Mouse (Mus musculus): Measurements from ENCODE around the gene Rap1a. TPM values are rescaled to one million over a fixed set of nuclear protein-coding genes. Genes with fewer than 3 reads are reported as not detected.

The Rap1a gene
- polyA plus RNA-seq, 1 experiment: 25.2 TPM

GRCm38 (mm10) chr3:105711741-105712140, 89.4 kb downstream of the Rap1a start:
- no peaks in the 10 kb centered on the region for H3K27me3 ChIP-seq (ENCODE audit: control insufficient read depth, insufficient read depth, insufficient read length)
- no peak overlapping the region for H3K4me2 ChIP-seq (ENCODE audit: low read depth)
- TF ChIP-seq MYOD1 (IDR thresholded peaks at IDR 0.05; ENCODE audit: control insufficient read depth in 1 of 3, insufficient read length in 2 of 3, low read depth in 2 of 3): no peak
- TF ChIP-seq SRF (IDR thresholded peaks at IDR 0.05; ENCODE audit: control insufficient read depth, insufficient read length, low read depth): no peak
- TF ChIP-seq POLR2A (IDR thresholded peaks at IDR 0.05; ENCODE audit: insufficient read length, low read depth): no peak
- TF ChIP-seq TCF3 (IDR thresholded peaks at IDR 0.05; ENCODE audit: insufficient read length, low read depth): no peak
- no peak for TF ChIP-seq CEBPB (IDR thresholded peaks at IDR 0.05; ENCODE audit: insufficient read depth, poor library complexity, severe bottlenecking)
- no peak for TF ChIP-seq TCF12 (IDR thresholded peaks at IDR 0.05; ENCODE audit: insufficient read depth, poor library complexity, severe bottlenecking)
- TF ChIP-seq POLR2AphosphoS2 (IDR thresholded peaks at IDR 0.05; ENCODE audit: insufficient read length, low read depth): no peak
- no peak for TF ChIP-seq MAX (IDR thresholded peaks at IDR 0.05; ENCODE audit: low read depth)
- TF ChIP-seq E2F4 (IDR thresholded peaks at IDR 0.05; ENCODE audit: insufficient read depth): no peak
- no peak for TF ChIP-seq MYOG (IDR thresholded peaks at IDR 0.05; ENCODE audit: control insufficient read depth in 1 of 3, insufficient read depth in 1 of 3, insufficient read length in 2 of 3, low read depth in 2 of 3)
- no peak for TF ChIP-seq REST (IDR thresholded peaks at IDR 0.05; ENCODE audit: insufficient read depth, insufficient read length)
- TF ChIP-seq USF1 (IDR thresholded peaks at IDR 0.05; ENCODE audit: low read depth): no peak
- H3ac ChIP-seq (ENCODE audit: control insufficient read depth, insufficient read length): no peak overlapping the region
- no peaks in the 10 kb centered on the region for H3K36me3 ChIP-seq (ENCODE audit: control insufficient read depth, insufficient read depth)
- H3K4me3 ChIP-seq: no peak overlapping the region
- peaks cover 6% of the 10 kb centered on the region for H3K79me2 ChIP-seq (ENCODE audit: control insufficient read depth, insufficient read depth)

- Histone ChIP-seq H3K79me2 (ENCODE audit: control insufficient read depth, insufficient read depth) (peaks cover 21% of the 10 kb centered on the region), H3K4me2 (ENCODE audit: low read depth) (peak overlapping the region; percentile 52), H3K36me3 (ENCODE audit: control insufficient read depth, insufficient read depth) (no peaks in the 10 kb centered on the region), H3K4me3 (no peak overlapping the region), H3K27me3 (ENCODE audit: control insufficient read depth, insufficient read depth, insufficient read length) (no peaks in the 10 kb centered on the region), H3ac (ENCODE audit: control insufficient read depth, insufficient read length) (no peak overlapping the region)
- TF ChIP-seq SRF (IDR thresholded peaks at IDR 0.05; ENCODE audit: control insufficient read depth, insufficient read length, low read depth) (no peak), MYOG (IDR thresholded peaks at IDR 0.05; ENCODE audit: control insufficient read depth in 1 of 3, insufficient read depth in 1 of 3, insufficient read length in 2 of 3, low read depth in 2 of 3) (peak in 1 of 3 experiments; percentile 64), MYOD1 (IDR thresholded peaks at IDR 0.05; ENCODE audit: control insufficient read depth in 1 of 3, insufficient read length in 2 of 3, low read depth in 2 of 3) (peak; percentile 2 to 81 (median 80)), POLR2AphosphoS2 (IDR thresholded peaks at IDR 0.05; ENCODE audit: insufficient read length, low read depth) (peak; percentile 23)
Observed at GRCm38 (mm10) chr3:105710246-105710645, 90.9 kb downstream of the Rap1a start.

- no peaks in the 10 kb centered on the region for H3K27me3 ChIP-seq (ENCODE audit: control insufficient read depth, insufficient read depth, insufficient read length)
- H3K4me2 ChIP-seq (ENCODE audit: low read depth): peak overlapping the region; percentile 12
- TF ChIP-seq MYOG (IDR thresholded peaks at IDR 0.05; ENCODE audit: control insufficient read depth in 1 of 3, insufficient read depth in 1 of 3, insufficient read length in 2 of 3, low read depth in 2 of 3) (peak in 1 of 3 experiments; percentile 19), TCF12 (IDR thresholded peaks at IDR 0.05; ENCODE audit: insufficient read depth, poor library complexity, severe bottlenecking) (no peak), MAX (IDR thresholded peaks at IDR 0.05; ENCODE audit: low read depth) (no peak), POLR2AphosphoS2 (IDR thresholded peaks at IDR 0.05; ENCODE audit: insufficient read length, low read depth) (no peak)
- peaks cover 21% of the 10 kb centered on the region for H3K79me2 ChIP-seq (ENCODE audit: control insufficient read depth, insufficient read depth)
- no peak overlapping the region for H3K4me3 ChIP-seq
- H3K36me3 ChIP-seq (ENCODE audit: control insufficient read depth, insufficient read depth): no peaks in the 10 kb centered on the region
- no peak overlapping the region for H3ac ChIP-seq (ENCODE audit: control insufficient read depth, insufficient read length)
Observed at GRCm38 (mm10) chr3:105707590-105707989, 93.5 kb downstream of the Rap1a start.

- H3K79me2 ChIP-seq (ENCODE audit: control insufficient read depth, insufficient read depth): peaks cover 21% of the 10 kb centered on the region
- H3K27me3 ChIP-seq (ENCODE audit: control insufficient read depth, insufficient read depth, insufficient read length): no peaks in the 10 kb centered on the region
- H3K36me3 ChIP-seq (ENCODE audit: control insufficient read depth, insufficient read depth): no peaks in the 10 kb centered on the region
- no peak overlapping the region for H3ac ChIP-seq (ENCODE audit: control insufficient read depth, insufficient read length)
- H3K4me2 ChIP-seq (ENCODE audit: low read depth): peak overlapping the region; percentile 96
- no peak for TF ChIP-seq POLR2AphosphoS2 (IDR thresholded peaks at IDR 0.05; ENCODE audit: insufficient read length, low read depth)
- TF ChIP-seq MAX (IDR thresholded peaks at IDR 0.05; ENCODE audit: low read depth): no peak
- TF ChIP-seq REST (IDR thresholded peaks at IDR 0.05; ENCODE audit: insufficient read depth, insufficient read length): no peak
- TF ChIP-seq MYOG (IDR thresholded peaks at IDR 0.05; ENCODE audit: control insufficient read depth in 1 of 3, insufficient read depth in 1 of 3, insufficient read length in 2 of 3, low read depth in 2 of 3): no peak
- no peak for TF ChIP-seq MYOD1 (IDR thresholded peaks at IDR 0.05; ENCODE audit: control insufficient read depth in 1 of 3, insufficient read length in 2 of 3, low read depth in 2 of 3)
- TF ChIP-seq USF1 (IDR thresholded peaks at IDR 0.05; ENCODE audit: low read depth): no peak
- TF ChIP-seq POLR2A (IDR thresholded peaks at IDR 0.05; ENCODE audit: insufficient read length, low read depth): no peak
- no peak for TF ChIP-seq TCF12 (IDR thresholded peaks at IDR 0.05; ENCODE audit: insufficient read depth, poor library complexity, severe bottlenecking)
- TF ChIP-seq E2F4 (IDR thresholded peaks at IDR 0.05; ENCODE audit: insufficient read depth): no peak
- no peak for TF ChIP-seq TCF3 (IDR thresholded peaks at IDR 0.05; ENCODE audit: insufficient read length, low read depth)
- no peak for TF ChIP-seq SRF (IDR thresholded peaks at IDR 0.05; ENCODE audit: control insufficient read depth, insufficient read length, low read depth)
- no peak for TF ChIP-seq CEBPB (IDR thresholded peaks at IDR 0.05; ENCODE audit: insufficient read depth, poor library complexity, severe bottlenecking)
- H3K4me3 ChIP-seq: peak overlapping the region; percentile 77
Observed at GRCm38 (mm10) chr3:105706366-105707020, 94.6 kb downstream of the Rap1a start.

GRCm38 (mm10) chr3:105705561-105705960, 95.6 kb downstream of the Rap1a start:
- Histone ChIP-seq H3K27me3 (ENCODE audit: control insufficient read depth, insufficient read depth, insufficient read length) (no peaks in the 10 kb centered on the region), H3K4me2 (ENCODE audit: low read depth) (peak overlapping the region; percentile 96), H3K79me2 (ENCODE audit: control insufficient read depth, insufficient read depth) (peaks cover 21% of the 10 kb centered on the region), H3K36me3 (ENCODE audit: control insufficient read depth, insufficient read depth) (no peaks in the 10 kb centered on the region), H3K4me3 (peak overlapping the region; percentile 77), H3ac (ENCODE audit: control insufficient read depth, insufficient read length) (peak overlapping the region; percentile 36)
- no peak for TF ChIP-seq POLR2A (IDR thresholded peaks at IDR 0.05; ENCODE audit: insufficient read length, low read depth)
- TF ChIP-seq USF1 (IDR thresholded peaks at IDR 0.05; ENCODE audit: low read depth): no peak
- TF ChIP-seq MYOG (IDR thresholded peaks at IDR 0.05; ENCODE audit: control insufficient read depth in 1 of 3, insufficient read depth in 1 of 3, insufficient read length in 2 of 3, low read depth in 2 of 3): no peak
- no peak for TF ChIP-seq SRF (IDR thresholded peaks at IDR 0.05; ENCODE audit: control insufficient read depth, insufficient read length, low read depth)
- no peak for TF ChIP-seq POLR2AphosphoS2 (IDR thresholded peaks at IDR 0.05; ENCODE audit: insufficient read length, low read depth)
- no peak for TF ChIP-seq MYOD1 (IDR thresholded peaks at IDR 0.05; ENCODE audit: control insufficient read depth in 1 of 3, insufficient read length in 2 of 3, low read depth in 2 of 3)
- TF ChIP-seq TCF3 (IDR thresholded peaks at IDR 0.05; ENCODE audit: insufficient read length, low read depth): no peak
- no peak for TF ChIP-seq CEBPB (IDR thresholded peaks at IDR 0.05; ENCODE audit: insufficient read depth, poor library complexity, severe bottlenecking)
- no peak for TF ChIP-seq REST (IDR thresholded peaks at IDR 0.05; ENCODE audit: insufficient read depth, insufficient read length)
- TF ChIP-seq TCF12 (IDR thresholded peaks at IDR 0.05; ENCODE audit: insufficient read depth, poor library complexity, severe bottlenecking): no peak
- TF ChIP-seq MAX (IDR thresholded peaks at IDR 0.05; ENCODE audit: low read depth): no peak
- no peak for TF ChIP-seq E2F4 (IDR thresholded peaks at IDR 0.05; ENCODE audit: insufficient read depth)
